Mouse (Mus musculus): ENCODE data around the gene Efcab11. TPM values are rescaled to one million over a fixed set of nuclear protein-coding genes. Genes with fewer than 3 reads are reported as not detected.
A peak's percentile ranks its signal among the peaks of the same experiment; 100 is the strongest.

Efcab11 gene
- polyA plus RNA-seq, 2 experiments = 2.9 to 6.6 TPM

DNA sequence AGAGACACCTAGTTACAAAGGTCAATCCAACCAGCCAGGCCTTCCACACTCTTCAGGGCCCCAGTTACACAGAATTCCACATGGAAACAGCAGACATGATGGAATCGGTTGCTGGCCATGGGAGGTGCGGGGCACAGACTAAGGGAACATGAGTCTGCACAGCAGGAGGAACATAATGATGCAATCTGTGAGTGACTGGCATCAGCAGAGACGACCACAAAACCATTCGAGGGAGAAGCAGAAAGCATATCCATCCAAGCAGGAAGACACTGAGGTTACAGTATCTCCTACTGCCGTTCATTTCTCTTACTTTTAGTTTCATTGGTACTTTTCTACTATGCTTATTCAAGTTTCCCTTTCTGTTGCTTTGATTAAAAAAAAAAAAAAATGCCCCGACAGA, 9.6 kb downstream of the Efcab11 start:
- ATAC-seq (ENCODE audit: insufficient read depth) (no peak), DNase-seq (ENCODE audit: low read depth in 3 of 3, low spot score in 3 of 3) (no peak)
- H3K4me1 ChIP-seq (replicated peaks; ENCODE audit: control insufficient read depth in 2 of 2, insufficient read depth in 2 of 2, low read length in 1 of 2) = peaks cover 2 to 9% of the 10 kb centered on the region in 2 experiments; a peak in 2 of 4 replicates
- H3K27me3 ChIP-seq (ENCODE audit: control insufficient read depth, insufficient read depth, low read length) = no peaks in the 10 kb centered on the region
- H3K36me3 ChIP-seq (replicated peaks; ENCODE audit: control insufficient read depth, insufficient read depth, low read depth) = no peaks in the 10 kb centered on the region
- H3K4me2 ChIP-seq (ENCODE audit: low read depth) = no peak overlapping the region
- no peak overlapping the region for H3K9ac ChIP-seq (replicated peaks)
- no peaks in the 10 kb centered on the region for H3K9me3 ChIP-seq (ENCODE audit: control insufficient read depth, low read length)
- H3K27ac ChIP-seq = no peak overlapping the region
- WGBS (ENCODE audit: insufficient replicate concordance) = 31% methylated on average over 6 of the region's 6 CpGs
- TF ChIP-seq EP300 (IDR thresholded peaks at IDR 0.05; ENCODE audit: low read depth) = no peak
- TF ChIP-seq CTCF (IDR thresholded peaks at IDR 0.05; ENCODE audit: low read depth) = no peak
- no peak overlapping the region for H3K4me3 ChIP-seq (ENCODE audit: insufficient read depth in 1 of 2, low read depth in 2 of 2, low read length in 2 of 2)

DNA sequence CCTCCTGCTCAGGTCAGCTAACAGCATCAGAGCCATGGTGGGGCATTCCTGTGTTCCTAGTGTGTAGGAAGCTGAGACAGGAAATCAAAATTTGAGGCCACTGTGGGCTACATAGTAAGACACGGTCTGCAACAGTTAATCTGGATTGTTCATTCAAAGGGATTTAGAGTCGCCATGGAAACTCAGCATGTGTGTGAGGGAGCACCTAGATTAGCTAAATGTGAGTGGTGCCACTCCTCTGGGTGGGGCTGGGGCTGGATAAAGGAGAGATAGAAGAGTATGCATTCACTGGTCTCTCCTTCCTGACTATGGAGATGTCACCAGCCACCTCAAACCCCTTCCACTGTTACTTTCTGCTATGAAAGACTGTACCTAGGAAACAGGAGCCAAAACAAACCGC, 10.8 kb downstream of the Efcab11 start:
- DNase-seq (ENCODE audit: low read depth in 3 of 3, low spot score in 3 of 3) (peak in 1 of 3 experiments; percentile 26), ATAC-seq (ENCODE audit: insufficient read depth) (peak; percentile 47; the same call in 1 of the 2 replicates)
- 41% methylated on average over 3 of the region's 3 CpGs for WGBS (ENCODE audit: insufficient replicate concordance)
- Histone ChIP-seq H3K27me3 (ENCODE audit: control insufficient read depth, insufficient read depth, low read length) (no peaks in the 10 kb centered on the region), H3K9ac (replicated peaks) (no peak overlapping the region), H3K36me3 (replicated peaks; ENCODE audit: control insufficient read depth, insufficient read depth, low read depth) (no peaks in the 10 kb centered on the region), H3K4me2 (ENCODE audit: low read depth) (no peak overlapping the region), H3K4me3 (ENCODE audit: insufficient read depth in 1 of 2, low read depth in 2 of 2, low read length in 2 of 2) (no peak overlapping the region), H3K4me1 (replicated peaks; ENCODE audit: control insufficient read depth in 2 of 2, insufficient read depth in 2 of 2, low read length in 1 of 2) (peaks cover 2 to 9% of the 10 kb centered on the region in 2 experiments; a peak in 2 of 4 replicates), H3K27ac (no peak overlapping the region), H3K9me3 (ENCODE audit: control insufficient read depth, low read length) (no peaks in the 10 kb centered on the region)
- TF ChIP-seq EP300 (IDR thresholded peaks at IDR 0.05; ENCODE audit: low read depth) (no peak), CTCF (IDR thresholded peaks at IDR 0.05; ENCODE audit: low read depth) (no peak)

DNA sequence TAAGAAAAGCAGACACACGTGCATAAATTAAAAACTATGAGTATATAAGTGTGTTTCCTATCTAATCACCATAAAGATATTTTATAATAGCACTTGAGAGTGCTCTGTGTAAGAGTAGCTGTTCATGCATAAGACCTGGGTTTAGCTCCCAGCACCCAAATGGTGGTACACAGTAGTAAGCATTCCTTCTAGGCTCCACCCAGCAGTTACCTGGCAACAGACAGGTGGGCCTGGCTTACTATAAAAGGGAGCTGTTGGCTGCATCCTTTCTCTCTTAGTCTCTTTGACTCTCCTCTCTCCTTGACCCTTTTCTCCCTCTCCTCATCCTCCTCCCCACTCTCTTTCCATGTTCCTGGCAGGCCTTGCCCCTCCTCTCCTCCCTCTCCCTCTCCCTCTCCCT, 15.4 kb downstream of the Efcab11 start:
- no peak for DNase-seq (ENCODE audit: low read depth in 3 of 3, low spot score in 3 of 3)
- no peak overlapping the region for H3K4me2 ChIP-seq (ENCODE audit: low read depth)
- no peak overlapping the region for H3K4me3 ChIP-seq (ENCODE audit: insufficient read depth in 1 of 2, low read depth in 2 of 2, low read length in 2 of 2)
- H3K27ac ChIP-seq = no peak overlapping the region
- TF ChIP-seq EP300 (IDR thresholded peaks at IDR 0.05; ENCODE audit: low read depth) (no peak), CTCF (IDR thresholded peaks at IDR 0.05; ENCODE audit: low read depth) (no peak)
- no peaks in the 10 kb centered on the region for H3K27me3 ChIP-seq (ENCODE audit: control insufficient read depth, insufficient read depth, low read length)
- no peaks in the 10 kb centered on the region for H3K36me3 ChIP-seq (replicated peaks; ENCODE audit: control insufficient read depth, insufficient read depth, low read depth)
- H3K9me3 ChIP-seq (ENCODE audit: control insufficient read depth, low read length) = no peaks in the 10 kb centered on the region
- no peak overlapping the region for H3K9ac ChIP-seq (replicated peaks)
- 61% methylated on average over 1 of the region's 1 CpGs for WGBS (ENCODE audit: insufficient replicate concordance)
- H3K4me1 ChIP-seq (replicated peaks; ENCODE audit: control insufficient read depth in 2 of 2, insufficient read depth in 2 of 2, low read length in 1 of 2) = peaks cover 2 to 4% of the 10 kb centered on the region in 2 experiments; a peak in 1 of 4 replicates
- ATAC-seq (ENCODE audit: insufficient read depth) = no peak

DNA sequence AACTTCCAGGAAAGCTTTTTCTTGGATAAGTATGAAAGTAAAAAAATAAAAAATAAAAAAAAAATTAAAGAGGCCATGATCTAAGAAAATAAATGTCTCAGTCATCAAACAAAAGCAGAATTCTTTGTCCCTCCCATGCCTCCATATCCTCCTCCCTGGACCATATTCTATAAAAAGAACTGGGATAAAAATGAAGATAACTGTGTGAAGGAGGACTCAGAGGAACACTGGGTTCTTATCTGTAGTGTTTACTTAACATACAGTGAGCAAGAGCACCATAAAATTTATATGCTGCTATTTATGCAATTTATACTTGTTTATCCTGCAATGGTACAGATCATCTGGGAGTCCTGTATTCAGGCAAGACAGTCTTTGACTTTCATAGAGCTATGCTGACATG, 19.6 kb downstream of the Efcab11 start:
- H3K4me2 ChIP-seq (ENCODE audit: low read depth) = no peak overlapping the region
- 0 out of 4 replicates have a peak, but pooled peaks cover 0 to 4% of the 10 kb centered on the region in 2 experiments for H3K4me1 ChIP-seq (replicated peaks; ENCODE audit: control insufficient read depth in 2 of 2, insufficient read depth in 2 of 2, low read length in 1 of 2)
- DNase-seq (ENCODE audit: low read depth in 3 of 3, low spot score in 3 of 3) (no peak), ATAC-seq (ENCODE audit: insufficient read depth) (no peak)
- H3K4me3 ChIP-seq (ENCODE audit: insufficient read depth in 1 of 2, low read depth in 2 of 2, low read length in 2 of 2) = no peak overlapping the region
- H3K27me3 ChIP-seq (ENCODE audit: control insufficient read depth, insufficient read depth, low read length) = no peaks in the 10 kb centered on the region
- H3K9ac ChIP-seq (replicated peaks) = no peak overlapping the region
- no peak overlapping the region for H3K27ac ChIP-seq
- H3K9me3 ChIP-seq (ENCODE audit: control insufficient read depth, low read length) = no peaks in the 10 kb centered on the region
- H3K36me3 ChIP-seq (replicated peaks; ENCODE audit: control insufficient read depth, insufficient read depth, low read depth) = no peaks in the 10 kb centered on the region
- no peak for TF ChIP-seq CTCF (IDR thresholded peaks at IDR 0.05; ENCODE audit: low read depth)
- no peak for TF ChIP-seq EP300 (IDR thresholded peaks at IDR 0.05; ENCODE audit: low read depth)

DNA sequence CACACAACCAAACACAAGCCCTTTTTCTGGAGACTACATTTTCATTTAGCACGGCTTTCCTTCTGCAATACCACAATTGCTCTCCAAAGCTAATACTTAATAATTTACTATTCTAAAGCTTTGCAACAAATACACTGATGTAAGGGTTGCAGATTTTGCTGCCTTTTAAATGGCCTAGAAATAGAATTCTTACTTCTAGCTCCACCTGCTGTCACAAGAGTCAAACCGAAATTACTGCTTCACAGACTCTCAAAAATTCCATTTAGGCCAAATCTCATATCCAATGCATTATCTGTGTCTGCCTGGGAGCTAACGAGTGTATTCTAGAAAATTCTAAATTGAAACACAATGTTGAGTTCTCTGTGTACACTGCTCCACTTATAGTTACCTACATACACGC, 23.3 kb downstream of the Efcab11 start:
- Histone ChIP-seq H3K9me3 (ENCODE audit: control insufficient read depth, low read length) (no peaks in the 10 kb centered on the region), H3K4me2 (ENCODE audit: low read depth) (no peak overlapping the region), H3K4me3 (ENCODE audit: insufficient read depth in 1 of 2, low read depth in 2 of 2, low read length in 2 of 2) (no peak overlapping the region), H3K9ac (replicated peaks) (no peak overlapping the region), H3K27ac (no peak overlapping the region), H3K36me3 (replicated peaks; ENCODE audit: control insufficient read depth, insufficient read depth, low read depth) (no peaks in the 10 kb centered on the region), H3K27me3 (ENCODE audit: control insufficient read depth, insufficient read depth, low read length) (no peaks in the 10 kb centered on the region), H3K4me1 (replicated peaks; ENCODE audit: control insufficient read depth in 2 of 2, insufficient read depth in 2 of 2, low read length in 1 of 2) (0 out of 4 replicates have a peak, but pooled peaks cover 0 to 4% of the 10 kb centered on the region in 2 experiments)
- DNase-seq (ENCODE audit: low read depth in 3 of 3, low spot score in 3 of 3) (no peak), ATAC-seq (ENCODE audit: insufficient read depth) (no peak)
- no peak for TF ChIP-seq CTCF (IDR thresholded peaks at IDR 0.05; ENCODE audit: low read depth)
- TF ChIP-seq EP300 (IDR thresholded peaks at IDR 0.05; ENCODE audit: low read depth) = no peak
- WGBS (ENCODE audit: insufficient replicate concordance) = 67% methylated on average over 4 of the region's 4 CpGs
